Mouse (Mus musculus) liver, postnatal 0 days (tissue): ENCODE measurements around the gene Mta1.

Experiments
- CTCF ChIP-seq: sonication (generic); IDR thresholded peaks from 2 replicates; pipeline ENCODE4 v1.5.1; 2016; ENCODE audit warnings: antibody characterized with exemption, low read depth
- EP300 ChIP-seq: IDR thresholded peaks from 2 replicates; pipeline ENCODE4 v1.6.1; 2016; ENCODE audit warnings: antibody characterized with exemption, low read depth, mild to moderate bottlenecking

- no peak for TF ChIP-seq CTCF
- TF ChIP-seq EP300: no peak
Measured at GRCm38 (mm10) chr12:113132567-113132966, 34.5 kb downstream of the Mta1 start.
